Mouse (Mus musculus) heart, embryonic 16.5 days (tissue): Measurements from ENCODE around the gene Nol11. TPM values are rescaled to one million over a fixed set of nuclear protein-coding genes. Genes with fewer than 3 reads are reported as not detected.
"Not testable (repeated sequence)": the region's sequence is repeated elsewhere in the genome, so short reads cannot be mapped to it uniquely, and the experiment has no call there.

Experiments
- ATAC-seq: fragments of 200-750 bp; cut with Nextera tagmentation; replicated peaks from 2 replicates; pipeline ENCODE4 v1.8.0; 2017; ENCODE audit warnings: moderate number of reproducible peaks; ENCODE audit not compliant: insufficient read depth, low FRiP score; ENCODE audit errors: extremely low read depth
- H3K27ac ChIP-seq: fragments of 300-500 bp; sonication (generic); 2 replicates; pipeline ENCODE4 v1.5.1; 2014; ENCODE audit warnings: mild to moderate bottlenecking, low read length, control low read depth, moderate library complexity
- H3K27me3 ChIP-seq: fragments of 300-500 bp; sonication (generic); 2 replicates; pipeline ENCODE4 v1.6.1; 2014; ENCODE audit warnings: low read length, mixed read lengths; ENCODE audit not compliant: control insufficient read depth, insufficient read depth
- H3K36me3 ChIP-seq: fragments of 300-500 bp; sonication (generic); 2 replicates; pipeline ENCODE4 v1.6.1; 2014; ENCODE audit not compliant: control insufficient read depth, insufficient read depth
- H3K4me1 ChIP-seq: fragments of 300-500 bp; sonication (generic); 2 replicates; pipeline ENCODE4 v1.6.1; 2014; ENCODE audit warnings: low read length, mixed read lengths; ENCODE audit not compliant: control insufficient read depth, insufficient read depth
- H3K4me2 ChIP-seq: fragments of 300-500 bp; sonication (generic); 2 replicates; pipeline ENCODE4 v1.6.1; 2014; ENCODE audit warnings: low read depth, mild to moderate bottlenecking, control low read depth, low read length
- H3K4me3 ChIP-seq: fragments of 300-500 bp; sonication (generic); 2 replicates; pipeline ENCODE4 v1.5.1; 2014; ENCODE audit warnings: mild to moderate bottlenecking, control low read depth, low read length
- H3K9ac ChIP-seq: fragments of 300-500 bp; sonication (generic); 2 replicates; pipeline ENCODE4 v1.6.1; 2014; ENCODE audit warnings: low read length, control low read depth
- H3K9me3 ChIP-seq: fragments of 300-500 bp; sonication (generic); replicated peaks from 2 replicates; pipeline ENCODE4 v1.6.1; 2016; ENCODE audit warnings: low read length; ENCODE audit not compliant: control insufficient read depth
- WGBS: fragments of 180-500 bp; shearing (Covaris S2); extraction: QIAGEN DNeasy Blood & Tissue Kit; methylation state at CpG from one replicate; pipeline ENCODE4 v1.1.7; 2014; 5-methylcytosine and 5-hydroxymethylcytosine counted together
- polyA plus RNA-seq: library from polyadenylated mRNA; unstranded; fragments of >200 nt; fragmentation: Nextera tagmentation; extraction: Ambion mirVana; gene quantifications from 2 replicates; pipeline ENCODE4 v1.2.1, GENCODE M21; 2015

Gene Nol11
- polyA plus RNA-seq, 1 experiment from 2014 or later = 49.8 TPM

DNA sequence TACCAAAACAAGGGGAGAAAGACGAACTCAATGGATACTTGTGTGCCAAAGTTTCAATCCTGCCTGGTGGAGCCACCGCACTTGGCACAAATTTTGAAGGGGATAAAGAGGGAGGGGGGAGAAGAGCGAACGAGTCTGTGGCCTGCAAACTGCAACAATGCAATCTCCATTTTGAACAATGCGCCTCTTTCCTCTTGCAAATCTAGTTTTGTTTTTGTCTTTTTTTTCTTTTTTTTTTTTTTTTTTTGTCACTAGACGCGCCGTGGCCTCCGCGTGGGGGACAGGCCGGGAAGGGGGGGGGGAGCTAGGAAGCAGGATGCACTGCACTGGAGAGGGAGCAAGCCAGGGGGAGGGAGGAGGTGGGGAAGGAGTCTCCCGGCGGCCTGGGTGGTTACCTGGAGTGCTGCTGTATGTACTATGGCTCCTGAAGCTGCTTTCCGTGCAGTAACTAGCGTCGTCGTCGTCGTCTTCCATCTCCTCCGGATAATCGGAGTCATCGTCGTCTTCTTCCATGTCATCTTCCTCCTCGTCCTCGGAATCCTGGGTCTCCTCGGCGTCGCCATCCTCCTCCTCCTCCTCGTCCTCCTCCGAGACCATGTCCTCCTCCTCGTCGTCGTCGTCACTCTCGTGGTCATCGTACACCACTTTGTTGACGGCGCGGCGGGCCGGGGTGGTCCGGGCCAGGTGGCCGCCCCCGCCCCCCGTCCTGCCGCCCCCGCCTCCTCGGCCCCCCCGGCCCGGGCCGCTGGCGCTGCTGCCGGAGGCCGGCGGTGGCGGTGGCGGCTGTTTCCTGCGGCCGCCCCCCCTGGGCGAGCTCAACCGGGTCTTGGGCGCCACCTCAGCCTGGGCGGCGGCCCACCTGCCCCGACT, 58.1 kb downstream of the Nol11 start:
- peak; percentile 73 for ATAC-seq
- under 1% methylated on average over 53 of the region's 65 CpGs for WGBS
- Histone ChIP-seq H3K4me2 (peak overlapping the region; percentile 90), H3K4me3 (peak overlapping the region; percentile 74), H3K27me3 (no peaks in the 10 kb centered on the region), H3K9me3 (no peaks in the 10 kb centered on the region), H3K4me1 (peaks cover 14% of the 10 kb centered on the region), H3K27ac (peak overlapping the region; percentile 94), H3K36me3 (no peaks in the 10 kb centered on the region), H3K9ac (peak overlapping the region; percentile 96)

DNA sequence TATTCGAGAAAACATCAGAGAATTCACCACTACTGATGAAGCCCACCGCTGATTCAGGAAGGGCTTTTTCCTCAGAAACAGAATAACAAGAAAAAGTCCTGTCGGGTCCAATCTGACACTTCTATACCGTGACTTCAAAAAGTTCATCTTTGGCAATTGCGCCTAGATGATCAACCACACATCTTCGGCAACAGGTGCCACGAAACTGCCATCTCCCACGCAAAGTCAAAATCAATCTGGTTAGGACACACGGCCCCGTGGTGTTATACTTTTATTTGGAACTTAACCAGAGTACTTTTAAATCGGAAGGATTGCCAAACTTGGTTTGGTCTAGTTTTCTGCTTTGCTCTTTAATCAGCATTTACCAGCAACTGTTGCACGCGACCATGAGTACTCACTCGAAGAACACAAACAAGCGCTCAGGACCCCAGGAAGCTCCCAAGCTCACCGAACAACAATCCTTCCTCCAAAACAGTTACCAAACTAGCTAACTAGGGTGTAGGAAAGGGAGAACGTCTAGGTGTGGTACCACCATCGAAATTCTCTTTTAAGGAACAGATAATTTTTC, 58.9 kb downstream of the Nol11 start:
- Histone ChIP-seq H3K4me3 (peak overlapping the region; percentile 74), H3K4me1 (peaks cover 14% of the 10 kb centered on the region), H3K36me3 (no peaks in the 10 kb centered on the region), H3K9me3 (no peaks in the 10 kb centered on the region), H3K9ac (peak overlapping the region; percentile 96), H3K27ac (peak overlapping the region; percentile 94), H3K4me2 (peak overlapping the region; percentile 90), H3K27me3 (no peaks in the 10 kb centered on the region)
- ATAC-seq = no peak
- 2% methylated on average over 18 of the region's 18 CpGs for WGBS

GRCm38 (mm10) chr11:107129641-107130040, 59.5 kb downstream of the Nol11 start:
- 13% methylated on average over 2 of the region's 2 CpGs for WGBS
- no peaks in the 10 kb centered on the region for H3K27me3 ChIP-seq
- no peaks in the 10 kb centered on the region for H3K36me3 ChIP-seq
- peak overlapping the region; percentile 74 for H3K4me3 ChIP-seq
- no peak overlapping the region for H3K27ac ChIP-seq
- H3K4me2 ChIP-seq = peak overlapping the region; percentile 90
- ATAC-seq = no peak
- no peaks in the 10 kb centered on the region for H3K9me3 ChIP-seq
- peaks cover 18% of the 10 kb centered on the region for H3K4me1 ChIP-seq
- peak overlapping the region; percentile 96 for H3K9ac ChIP-seq

DNA sequence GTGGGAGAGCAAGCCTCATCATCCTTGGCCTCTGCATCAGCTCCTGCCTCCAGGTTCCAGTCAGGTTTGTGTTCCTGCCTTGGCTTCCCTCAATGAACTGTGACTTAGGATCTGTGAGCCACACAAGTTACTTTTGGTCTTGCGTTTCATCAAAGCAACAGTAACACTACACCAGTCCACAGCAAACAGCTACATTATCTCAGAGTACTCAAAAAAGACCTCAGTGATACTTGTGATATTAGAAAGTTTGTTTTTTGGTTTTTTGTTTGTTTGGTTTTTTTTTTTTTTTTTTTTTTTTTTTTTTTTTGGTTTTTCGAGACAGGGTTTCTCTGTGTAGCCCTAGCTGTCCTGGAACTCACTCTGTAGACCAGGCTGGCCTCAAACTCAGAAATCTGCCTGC, 62.5 kb downstream of the Nol11 start:
- WGBS = 91% methylated on average over 1 of the region's 2 CpGs
- H3K4me1 ChIP-seq = peaks cover 25% of the 10 kb centered on the region

DNA sequence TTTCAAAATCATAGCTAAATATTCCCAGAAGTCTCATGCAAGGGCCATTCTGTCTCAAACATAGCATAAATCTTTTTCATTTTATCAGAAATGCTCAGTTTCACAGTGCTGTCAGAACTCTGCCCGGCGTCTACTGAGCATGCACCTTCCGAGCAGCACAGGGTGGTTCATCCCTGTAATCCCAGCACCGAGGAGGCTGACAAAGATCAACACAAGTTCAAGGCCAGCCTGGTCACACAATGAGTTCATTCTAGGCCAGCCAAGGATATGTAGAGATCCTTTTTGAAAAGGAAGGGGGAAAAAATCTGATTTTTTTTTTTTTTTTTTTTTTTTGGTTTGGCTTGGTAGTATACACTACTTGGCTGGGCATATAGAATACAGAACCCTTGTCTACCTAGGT, 64.2 kb downstream of the Nol11 start:
- WGBS = 70% methylated on average over 4 of the region's 4 CpGs
- Histone ChIP-seq H3K9me3 (no peaks in the 10 kb centered on the region), H3K4me1 (peaks cover 24% of the 10 kb centered on the region), H3K27ac (no peak overlapping the region), H3K27me3 (no peaks in the 10 kb centered on the region), H3K9ac (no peak overlapping the region), H3K4me3 (no peak overlapping the region), H3K4me2 (no peak overlapping the region), H3K36me3 (no peaks in the 10 kb centered on the region; the same call in 1 of the 2 replicates)
- ATAC-seq = no peak

More for the DNA sequence above, 62.5 kb downstream of the Nol11 start:
- H3K27ac ChIP-seq, H3K27me3 ChIP-seq, H3K36me3 ChIP-seq, ATAC-seq, H3K9me3 ChIP-seq, H3K4me3 ChIP-seq, H3K9ac ChIP-seq, H3K4me2 ChIP-seq: not testable (repeated sequence)

- no peak overlapping the region for H3K4me3 ChIP-seq
- no peaks in the 10 kb centered on the region; the same call in 1 of the 2 replicates for H3K36me3 ChIP-seq
- no peaks in the 10 kb centered on the region for H3K9me3 ChIP-seq
- no peak overlapping the region for H3K9ac ChIP-seq
- H3K27me3 ChIP-seq = no peaks in the 10 kb centered on the region
- WGBS = 8% methylated on average over 7 of the region's 7 CpGs
- H3K4me2 ChIP-seq = peak overlapping the region; percentile 36; the same call in 1 of the 2 replicates
- H3K27ac ChIP-seq = peak overlapping the region; percentile 31; the same call in 1 of the 2 replicates
- peak; percentile 24; the same call in 1 of the 2 replicates for ATAC-seq
- peaks cover 17% of the 10 kb centered on the region for H3K4me1 ChIP-seq
These were observed 64.9 kb downstream of the Nol11 start for GRCm38 (mm10) chr11:107124327-107124731.

- Histone ChIP-seq H3K36me3 (no peaks in the 10 kb centered on the region; the same call in 1 of the 2 replicates), H3K4me2 (no peak overlapping the region), H3K27ac (no peak overlapping the region), H3K4me1 (peaks cover 10% of the 10 kb centered on the region), H3K4me3 (no peak overlapping the region), H3K9ac (no peak overlapping the region), H3K27me3 (no peaks in the 10 kb centered on the region), H3K9me3 (no peaks in the 10 kb centered on the region)
- ATAC-seq = no peak
- 74% methylated on average over 12 of the region's 12 CpGs for whole genome bisulfite sequencing
These were observed 71.4 kb downstream of the Nol11 start for GRCm38 (mm10) chr11:107117789-107118188.
